Mouse (Mus musculus) embryo, embryonic 9.5 days (tissue): ENCODE results near the gene Bcar1.

ENCODE experiments used
- DNase-seq: peaks from one replicate; pipeline ENCODE4 v3.0.0-alpha.2; 2017; ENCODE audit errors: extremely low spot score

The Bcar1 gene

GRCm38 (mm10) chr8:111716603-111717487 is 26.8 kb downstream of the Bcar1 start:
- DNase-seq: no peak

- DNase-seq: no peak
Observed at GRCm38 (mm10) chr8:111715514-111715913, 28.1 kb downstream of the Bcar1 start.

GRCm38 (mm10) chr8:111714295-111714694 is 29.3 kb downstream of the Bcar1 start:
- DNase-seq: no peak

GRCm38 (mm10) chr8:111713817-111714216 is 29.8 kb downstream of the Bcar1 start:
- DNase-seq: no peak

GRCm38 (mm10) chr8:111713291-111713690 is 30.3 kb downstream of the Bcar1 start:
- DNase-seq: no peak

GRCm38 (mm10) chr8:111712588-111712987 is 31.0 kb downstream of the Bcar1 start:
- no peak for DNase-seq

GRCm38 (mm10) chr8:111712135-111712534 is 31.5 kb downstream of the Bcar1 start:
- DNase-seq: no peak

- no peak for DNase-seq
Observed at GRCm38 (mm10) chr8:111710777-111711485, 32.7 kb downstream of the Bcar1 start.

- no peak for DNase-seq
Observed at GRCm38 (mm10) chr8:111709223-111709622, 34.4 kb downstream of the Bcar1 start.

- DNase-seq: no peak
Observed at GRCm38 (mm10) chr8:111708265-111708664, 35.3 kb downstream of the Bcar1 start.

GRCm38 (mm10) chr8:111705699-111706098 is 37.9 kb downstream of the Bcar1 start:
- DNase-seq: no peak

- no peak for DNase-seq
Observed at GRCm38 (mm10) chr8:111705222-111705621, 38.4 kb downstream of the Bcar1 start.

- DNase-seq: no peak
Observed at GRCm38 (mm10) chr8:111704585-111704984, 39.0 kb downstream of the Bcar1 start.

- no peak for DNase-seq
Observed at GRCm38 (mm10) chr8:111701380-111701779, 42.2 kb downstream of the Bcar1 start.

GRCm38 (mm10) chr8:111700740-111701139 is 42.9 kb downstream of the Bcar1 start:
- DNase-seq: no peak

- DNase-seq: no peak
Observed at GRCm38 (mm10) chr8:111700201-111700600, 43.4 kb downstream of the Bcar1 start.

- DNase-seq: no peak
Observed at GRCm38 (mm10) chr8:111699035-111699434, 44.6 kb downstream of the Bcar1 start.

GRCm38 (mm10) chr8:111697655-111698054 is 46.0 kb downstream of the Bcar1 start:
- DNase-seq: no peak

- no peak for DNase-seq
Observed at GRCm38 (mm10) chr8:111695441-111695840, 48.2 kb downstream of the Bcar1 start.

- DNase-seq: no peak
Observed at GRCm38 (mm10) chr8:111693261-111693741, 50.3 kb downstream of the Bcar1 start.

GRCm38 (mm10) chr8:111690960-111691445 is 52.6 kb downstream of the Bcar1 start, which contains the start of gene Ctrb1:
Gene Ctrb1, minus strand, starts transcription at chr8:111691010.
- no peak for DNase-seq

- DNase-seq: no peak
Observed at GRCm38 (mm10) chr8:111686881-111687280, 56.7 kb downstream of the Bcar1 start.

- DNase-seq: no peak
Observed at GRCm38 (mm10) chr8:111682521-111682920, 61.1 kb downstream of the Bcar1 start.
